Mouse (Mus musculus): ENCODE results near the gene Gpr84. TPM values are rescaled to one million over a fixed set of nuclear protein-coding genes. Genes with fewer than 3 reads are reported as not detected.

The Gpr84 gene
- total RNA-seq, 2 experiments from 2014 or later = not detected

DNA sequence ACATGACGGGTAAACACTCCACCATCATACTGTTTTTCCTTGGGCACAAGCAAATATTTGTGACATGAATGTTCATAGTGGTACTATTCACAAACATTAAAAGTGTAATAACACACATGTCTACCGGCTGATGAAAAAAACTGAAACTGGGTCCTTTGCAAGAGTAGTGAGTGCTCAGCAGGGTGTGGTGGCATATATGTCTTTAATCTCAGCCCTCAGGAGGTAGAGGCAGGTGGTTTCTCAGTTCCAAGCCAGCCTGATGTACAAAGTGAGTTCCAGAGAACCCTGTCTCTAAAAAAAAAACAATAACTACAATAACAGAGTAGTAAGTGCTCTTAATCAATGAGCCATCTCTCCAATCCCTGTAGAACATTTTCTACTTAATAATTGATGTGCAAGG lies 45.6 kb downstream of the Gpr84 start:
- intact Hi-C loops (cut with DNase I) = no loop called here
- Histone ChIP-seq H3K4me3 (no peak overlapping the region), H3K27ac (no peak overlapping the region)
- TF ChIP-seq CTCF (IDR thresholded peaks at IDR 0.05) = no peak
- no peak for DNase-seq

DNA sequence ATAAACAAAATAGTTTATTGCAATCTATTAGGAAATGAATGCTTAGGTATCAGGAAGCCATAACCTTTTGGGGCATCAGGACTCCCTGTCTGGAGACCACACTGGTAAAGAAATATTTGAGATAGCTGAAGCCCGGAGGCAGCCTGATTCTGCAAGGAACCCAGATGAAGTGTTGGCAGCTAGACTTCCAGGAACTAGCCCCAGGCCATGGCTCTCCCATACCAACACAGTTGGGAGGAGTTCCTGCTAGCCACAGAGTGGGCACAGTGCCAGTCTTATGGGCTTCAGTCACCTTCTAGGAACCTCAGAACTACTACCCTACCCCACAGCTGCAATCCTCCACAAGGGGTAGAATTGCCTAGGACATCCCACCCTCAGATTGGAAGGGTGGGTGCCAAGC lies 50.4 kb downstream of the Gpr84 start:
- Histone ChIP-seq H3K4me3 (no peak overlapping the region), H3K27ac (no peak overlapping the region)
- intact Hi-C loops (cut with DNase I) = no loop called here
- TF ChIP-seq CTCF (IDR thresholded peaks at IDR 0.05) = no peak
- no peak for DNase-seq

- DNase-seq = no peak
- Histone ChIP-seq H3K4me3 (no peak overlapping the region), H3K27ac (no peak overlapping the region; the same call in 1 of the 2 replicates)
- intact Hi-C loops (cut with DNase I) = no loop called here
- no peak for TF ChIP-seq CTCF (IDR thresholded peaks at IDR 0.05)
Measured at GRCm38 (mm10) chr15:103259162-103259561, 51.2 kb downstream of the Gpr84 start.

Small RNA genes lying within 50 kb of the gene (microRNA-seq; reads per million reads assigned to microRNA genes)
- gene Mir148b (98.3 reads per million, percentile 43 among the genes with 10 or more reads in this experiment), gene Mir6963 (not detected)

Other genes starting within 250 kb of the Gpr84 start
- 10 to 100 TPM; 10.8 to 12.7 TPM for gene Smug1, start 143.5 kb downstream of the Gpr84 start, total RNA-seq (2021)
- 10 to 100 TPM; 24.4 to 36.6 TPM for gene Cbx5, start 70.8 kb downstream of the Gpr84 start, total RNA-seq (2021)
- gene Hnrnpa1, start 70.2 kb downstream of the Gpr84 start, total RNA-seq (2021) = 10 to 100 TPM; 93.9 to 98.7 TPM
- not detected for gene Nfe2, start 52.2 kb downstream of the Gpr84 start, total RNA-seq (2021)
- 10 to 100 TPM; 38.5 to 41.4 TPM for gene Copz1, start 37.9 kb downstream of the Gpr84 start, total RNA-seq (2021)
- gene Zfp385a, start 29.5 kb upstream of the Gpr84 start, total RNA-seq (2021) = 10 to 100 TPM in 1 of 2 experiments, 1 to 10 TPM in 1; 8.0 to 13.0 TPM
- 1 to 10 TPM; 5.0 to 10.0 TPM for gene Itga5, start 56.2 kb upstream of the Gpr84 start, total RNA-seq (2021)
- gene Gtsf1, start 119.9 kb upstream of the Gpr84 start, total RNA-seq (2021) = not detected
- not detected for gene Gtsf2, start 137.9 kb upstream of the Gpr84 start, total RNA-seq (2021)
- under 1 TPM; 0.79 to 0.98 TPM for gene Nckap1l, start 143.2 kb upstream of the Gpr84 start, total RNA-seq (2021)
- gene Pde1b, start 192.4 kb upstream of the Gpr84 start, total RNA-seq (2021) = under 1 TPM; 0.42 to 0.51 TPM
- gene Ppp1r1a, start 227.4 kb upstream of the Gpr84 start, total RNA-seq (2021) = 100 to 1,000 TPM in 1 of 2 experiments, 10 to 100 TPM in 1; 67.6 to 107 TPM

All from gastrocnemius, adult 2 months (tissue).